In the genomic region with DNA sequence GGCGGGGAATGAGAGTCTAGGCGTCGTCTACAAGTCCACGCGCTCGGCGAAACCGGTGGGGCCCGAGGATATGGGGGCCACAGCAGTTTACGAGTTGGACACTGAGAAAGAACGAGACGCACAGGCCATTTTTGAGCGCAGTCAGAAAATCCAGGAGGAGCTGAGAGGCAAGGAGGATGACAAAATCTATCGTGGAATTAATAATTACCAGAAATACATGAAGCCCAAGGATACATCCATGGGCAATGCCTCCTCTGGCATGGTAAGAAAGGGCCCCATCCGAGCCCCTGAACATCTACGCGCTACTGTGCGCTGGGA, we compare ENCODE assay signal across 8 mouse cellular contexts. TPM values are rescaled to one million over a fixed set of nuclear protein-coding genes. Genes with fewer than 3 reads are reported as not detected.
DNase-seq lines count a peak whose midpoint lies in the region; ATAC-seq and TF ChIP-seq lines count a peak whose summit lies in the region.

No protein-coding gene starts in this region.

- peaks cover 7% of the 10 kb centered on the region; the same call in 1 of the 2 replicates for H3K4me1 ChIP-seq in liver, adult 2 months (ENCODE audit: control insufficient read depth, insufficient read depth, low read length)
- H3K4me1 ChIP-seq in embryonic facial prominence, embryonic 14.5 days (ENCODE audit: control insufficient read depth, insufficient read depth, low read length), result no peaks in the 10 kb centered on the region
- H3K4me1 ChIP-seq in intestine, embryonic 15.5 days (replicated peaks), result no peaks in the 10 kb centered on the region

- no peaks in the 10 kb centered on the region for H3K36me3 ChIP-seq in liver, adult 2 months (ENCODE audit: control insufficient read depth, insufficient read depth, low read length)
- H3K36me3 ChIP-seq in embryonic facial prominence, embryonic 14.5 days (ENCODE audit: control insufficient read depth, insufficient read depth, low read length), result 0 out of 2 replicates have a peak, but pooled peaks cover 3% of the 10 kb centered on the region
- no peaks in the 10 kb centered on the region for H3K36me3 ChIP-seq in intestine, embryonic 15.5 days
- H3K36me3 ChIP-seq in myocyte (ENCODE audit: control insufficient read depth, insufficient read depth), result no peaks in the 10 kb centered on the region

- no peaks in the 10 kb centered on the region for H3K27me3 ChIP-seq in liver, adult 2 months (ENCODE audit: control insufficient read depth, insufficient read depth, low read length)
- no peaks in the 10 kb centered on the region for H3K27me3 ChIP-seq in embryonic facial prominence, embryonic 14.5 days (replicated peaks; ENCODE audit: control insufficient read depth, insufficient read depth, low read length)
- no peaks in the 10 kb centered on the region for H3K27me3 ChIP-seq in intestine, embryonic 15.5 days (replicated peaks)
- no peaks in the 10 kb centered on the region for H3K27me3 ChIP-seq in myocyte (ENCODE audit: control insufficient read depth, insufficient read depth, insufficient read length)

- H3K9ac ChIP-seq in liver, adult 2 months (ENCODE audit: low read depth, low read length), result peak overlapping the region; percentile 81
- peak overlapping the region; percentile 79 for H3K9ac ChIP-seq in embryonic facial prominence, embryonic 14.5 days (ENCODE audit: low read depth, low read length)
- H3K9ac ChIP-seq in intestine, embryonic 15.5 days, result peak overlapping the region; percentile 55

- peaks cover 12% of the 10 kb centered on the region for H3K9me3 ChIP-seq in embryonic facial prominence, embryonic 14.5 days (ENCODE audit: control insufficient read depth, low read length)
- no peaks in the 10 kb centered on the region for H3K9me3 ChIP-seq in intestine, embryonic 15.5 days

- H3K4me3 ChIP-seq in liver, adult 2 months (ENCODE audit: insufficient read depth, low read depth, low read length), result peak overlapping the region; percentile 92
- peak overlapping the region; percentile 57 for H3K4me3 ChIP-seq in embryonic facial prominence, embryonic 14.5 days (ENCODE audit: low read depth, low read length)
- H3K4me3 ChIP-seq in intestine, embryonic 15.5 days (replicated peaks), result peak overlapping the region; percentile 56
- peak overlapping the region; percentile 21 for H3K4me3 ChIP-seq in myocyte

- peaks cover 2% of the 10 kb centered on the region; the same call in 1 of the 2 replicates for H3K79me2 ChIP-seq in liver, adult 2 months (ENCODE audit: control insufficient read depth, insufficient read depth, low read length)
- H3K79me2 ChIP-seq in myocyte (ENCODE audit: control insufficient read depth, insufficient read depth), result no peaks in the 10 kb centered on the region

- no peak for ATAC-seq in embryonic facial prominence, embryonic 14.5 days (ENCODE audit: low read depth)
- peak; percentile 38; the same call in 1 of the 2 replicates for ATAC-seq in intestine, embryonic 15.5 days
- ATAC-seq in inflammation-experienced regulatory T-cells, adult 6 months, result no peak

- DNase-seq in liver, adult 2 months (ENCODE audit: extremely low read depth, low read depth, low spot score), result no peak
- no peak for DNase-seq in liver
- DNase-seq in embryonic facial prominence, embryonic 14.5 days (ENCODE audit: low spot score), result no peak
- no peak for DNase-seq in gastrocnemius, postnatal 4 days (ENCODE audit: low spot score in 2 of 2)
- no peak for DNase-seq in ovary, postnatal 14 days (ENCODE audit: low spot score)

- peak overlapping the region; percentile 77 for H3K4me2 ChIP-seq in embryonic facial prominence, embryonic 14.5 days (ENCODE audit: low read depth, low read length)
- peak overlapping the region; percentile 86 for H3K4me2 ChIP-seq in intestine, embryonic 15.5 days (replicated peaks)
- H3K4me2 ChIP-seq in myocyte (ENCODE audit: low read depth), result peak overlapping the region; percentile 62

- WGBS in liver, adult 2 months, result 25% methylated on average over 18 of the region's 18 CpGs
- WGBS in embryonic facial prominence, embryonic 14.5 days, result 33% methylated on average over 18 of the region's 18 CpGs
- 36% methylated on average over 18 of the region's 18 CpGs for WGBS in intestine, embryonic 15.5 days

- no peak for TF ChIP-seq POLR2A in liver, adult 2 months (IDR thresholded peaks at IDR 0.05; ENCODE audit: extremely low read depth, insufficient read depth, low read length)
- TF ChIP-seq POLR2A in myocyte (IDR thresholded peaks at IDR 0.05; ENCODE audit: insufficient read length, low read depth), result no peak

- no peak overlapping the region for H3ac ChIP-seq in myocyte (ENCODE audit: control insufficient read depth, insufficient read length)

- peak overlapping the region; percentile 65 for H3K27ac ChIP-seq in liver, adult 2 months (replicated peaks; ENCODE audit: insufficient read depth, low read depth, low read length)
- H3K27ac ChIP-seq in embryonic facial prominence, embryonic 14.5 days (replicated peaks; ENCODE audit: low read depth, low read length), result 0 out of 2 replicates have a peak overlapping the region, but pooled peaks have one; percentile 16
- 0 out of 2 replicates have a peak overlapping the region, but pooled peaks have one; percentile 51 for H3K27ac ChIP-seq in intestine, embryonic 15.5 days

- no peak for TF ChIP-seq CTCF in liver, adult 2 months (IDR thresholded peaks at IDR 0.05; ENCODE audit: low read depth, low read length)

TF ChIP-seq in myocyte, 11 proteins besides CTCF, POLR2A, EP300 and RAD21:
- TF ChIP-seq USF1 (IDR thresholded peaks at IDR 0.05; ENCODE audit: low read depth), result no peak
- no peak for TF ChIP-seq MAX (IDR thresholded peaks at IDR 0.05; ENCODE audit: low read depth)
- no peak for TF ChIP-seq POLR2AphosphoS2 (IDR thresholded peaks at IDR 0.05; ENCODE audit: insufficient read length, low read depth)
- no peak for TF ChIP-seq MYOG (IDR thresholded peaks at IDR 0.05; ENCODE audit: control insufficient read depth in 1 of 3, insufficient read depth in 1 of 3, insufficient read length in 2 of 3, low read depth in 2 of 3)
- TF ChIP-seq SRF (IDR thresholded peaks at IDR 0.05; ENCODE audit: control insufficient read depth, insufficient read length, low read depth), result no peak
- no peak for TF ChIP-seq MYOD1 (IDR thresholded peaks at IDR 0.05; ENCODE audit: control insufficient read depth in 1 of 3, insufficient read length in 2 of 3, low read depth in 2 of 3)
- no peak for TF ChIP-seq TCF3 (IDR thresholded peaks at IDR 0.05; ENCODE audit: insufficient read length, low read depth)
- no peak for TF ChIP-seq E2F4 (IDR thresholded peaks at IDR 0.05; ENCODE audit: insufficient read depth)
- no peak for TF ChIP-seq REST (IDR thresholded peaks at IDR 0.05; ENCODE audit: insufficient read depth, insufficient read length)
- TF ChIP-seq CEBPB (IDR thresholded peaks at IDR 0.05; ENCODE audit: insufficient read depth, poor library complexity, severe bottlenecking), result no peak
- no peak for TF ChIP-seq TCF12 (IDR thresholded peaks at IDR 0.05; ENCODE audit: insufficient read depth, poor library complexity, severe bottlenecking)
TF ChIP-seq in myocyte: peak in this region for 0.

RNA-seq across cellular contexts. Expression of a gene that starts 0.6 kb away (rescaled TPM):
- 5.0 and 5.9 TPM in 2 replicates for total RNA-seq in liver, adult 2 months (2014; rRNA removed)
- polyA plus RNA-seq in liver, adult 2 months (2012; rRNA removed), result 2.8 TPM in 2 replicates
- polyA plus RNA-seq in embryonic facial prominence, embryonic 14.5 days (2014; fragmentation: Nextera tagmentation; extraction: Ambion mirVana), result 22.5 and 24.3 TPM in 2 replicates
- 21.6 and 23.6 TPM in 2 replicates for polyA plus RNA-seq in intestine, embryonic 15.5 days (2015; fragmentation: Nextera tagmentation; extraction: Ambion mirVana)
- polyA plus RNA-seq in myocyte (2012; fragmentation: generic; extraction: Trizol), result 3.8 TPM
- 1 to 10 TPM; 8.5 to 8.7 TPM for total RNA-seq in gastrocnemius, postnatal 4 days (2021)
- 10 to 100 TPM; 31.0 to 35.6 (median 31.9) TPM for polyA plus RNA-seq in inflammation-experienced regulatory T-cells, adult 6 months (2017; shearing (Covaris generic))

RNA-seq across cellular contexts. Expression of a gene that starts 8.7 kb away (rescaled TPM):
- total RNA-seq in liver, adult 2 months (2014; rRNA removed), result 0.18 and 0.27 TPM in 2 replicates
- not detected in 2 replicates for polyA plus RNA-seq in liver, adult 2 months (2012; rRNA removed)
- polyA plus RNA-seq in embryonic facial prominence, embryonic 14.5 days (2014; fragmentation: Nextera tagmentation; extraction: Ambion mirVana), result 1.5 and 2.1 TPM in 2 replicates
- polyA plus RNA-seq in intestine, embryonic 15.5 days (2015; fragmentation: Nextera tagmentation; extraction: Ambion mirVana), result 0.52 and 0.80 TPM in 2 replicates
- 0.38 TPM for polyA plus RNA-seq in myocyte (2012; fragmentation: generic; extraction: Trizol)
- total RNA-seq in gastrocnemius, postnatal 4 days (2021), result 1 to 10 TPM in 1 of 2 experiments, under 1 TPM in 1; 0.54 to 1.1 TPM
- under 1 TPM; 0.30 to 0.69 (median 0.60) TPM for polyA plus RNA-seq in inflammation-experienced regulatory T-cells, adult 6 months (2017; shearing (Covaris generic))

RNA-seq across cellular contexts. Expression of a gene that starts 8.7 kb away (rescaled TPM):
- total RNA-seq in liver, adult 2 months (2014; rRNA removed), result 157 and 161 TPM in 2 replicates
- polyA plus RNA-seq in liver, adult 2 months (2012; rRNA removed), result 52.6 and 62.7 TPM in 2 replicates
- polyA plus RNA-seq in embryonic facial prominence, embryonic 14.5 days (2014; fragmentation: Nextera tagmentation; extraction: Ambion mirVana), result 19.0 and 20.1 TPM in 2 replicates
- 37.1 and 39.5 TPM in 2 replicates for polyA plus RNA-seq in intestine, embryonic 15.5 days (2015; fragmentation: Nextera tagmentation; extraction: Ambion mirVana)
- 6.3 TPM for polyA plus RNA-seq in myocyte (2012; fragmentation: generic; extraction: Trizol)
- total RNA-seq in gastrocnemius, postnatal 4 days (2021), result 10 to 100 TPM in 1 of 2 experiments, 1 to 10 TPM in 1; 9.9 to 10.9 TPM
- 10 to 100 TPM; 22.4 to 28.4 (median 24.5) TPM for polyA plus RNA-seq in inflammation-experienced regulatory T-cells, adult 6 months (2017; shearing (Covaris generic))

RNA-seq across cellular contexts. Expression of a gene that starts 33.2 kb away (rescaled TPM):
- total RNA-seq in liver, adult 2 months (2014; rRNA removed), result 370 and 371 TPM in 2 replicates
- 104 and 121 TPM in 2 replicates for polyA plus RNA-seq in liver, adult 2 months (2012; rRNA removed)
- polyA plus RNA-seq in embryonic facial prominence, embryonic 14.5 days (2014; fragmentation: Nextera tagmentation; extraction: Ambion mirVana), result 37.4 and 38.7 TPM in 2 replicates
- polyA plus RNA-seq in intestine, embryonic 15.5 days (2015; fragmentation: Nextera tagmentation; extraction: Ambion mirVana), result 29.0 and 31.8 TPM in 2 replicates
- polyA plus RNA-seq in myocyte (2012; fragmentation: generic; extraction: Trizol), result 2.6 TPM
- 10 to 100 TPM; 32.7 to 34.6 TPM for total RNA-seq in gastrocnemius, postnatal 4 days (2021)
- polyA plus RNA-seq in inflammation-experienced regulatory T-cells, adult 6 months (2017; shearing (Covaris generic)), result 10 to 100 TPM in 2 of 3 experiments, 1 to 10 TPM in 1; 3.9 to 17.8 (median 16.4) TPM

RNA-seq across cellular contexts. Expression of a gene that starts 33.7 kb away (rescaled TPM):
- 6.7 and 8.7 TPM in 2 replicates for total RNA-seq in liver, adult 2 months (2014; rRNA removed)
- 5.9 and 6.2 TPM in 2 replicates for polyA plus RNA-seq in liver, adult 2 months (2012; rRNA removed)
- 20.2 and 21.8 TPM in 2 replicates for polyA plus RNA-seq in embryonic facial prominence, embryonic 14.5 days (2014; fragmentation: Nextera tagmentation; extraction: Ambion mirVana)
- polyA plus RNA-seq in intestine, embryonic 15.5 days (2015; fragmentation: Nextera tagmentation; extraction: Ambion mirVana), result 15.2 and 16.9 TPM in 2 replicates
- 3.6 TPM for polyA plus RNA-seq in myocyte (2012; fragmentation: generic; extraction: Trizol)
- 1 to 10 TPM; 6.1 to 6.7 TPM for total RNA-seq in gastrocnemius, postnatal 4 days (2021)
- polyA plus RNA-seq in inflammation-experienced regulatory T-cells, adult 6 months (2017; shearing (Covaris generic)), result 10 to 100 TPM; 25.6 to 29.4 (median 25.6) TPM

Comparison
In these comparisons a context has a peak if more than half of its experiments do, and no peak if none do; other contexts are left out.
1. H3K4me3 ChIP-seq: peak in every context shown above with its lines; median percentile 92 in liver, adult 2 months; 57 in embryonic facial prominence, embryonic 14.5 days; 56 in intestine, embryonic 15.5 days; 21 in myocyte.